Mouse (Mus musculus): ENCODE results near the gene Thap2.

Thap2 gene

GRCm38 (mm10) chr10:115354553-115354952 lies 29.7 kb downstream of the Thap2 start:
- DNase-seq: no peak

- DNase-seq: no peak
These were observed 33.3 kb downstream of the Thap2 start for GRCm38 (mm10) chr10:115350810-115351397.

GRCm38 (mm10) chr10:115349509-115349908 lies 34.7 kb downstream of the Thap2 start:
- no peak for DNase-seq

GRCm38 (mm10) chr10:115349029-115349428 lies 35.2 kb downstream of the Thap2 start:
- DNase-seq: no peak

- no peak for DNase-seq
These were observed 36.1 kb downstream of the Thap2 start for GRCm38 (mm10) chr10:115348131-115348530.

GRCm38 (mm10) chr10:115346444-115346843 lies 37.8 kb downstream of the Thap2 start:
- DNase-seq: no peak

- DNase-seq: no peak
These were observed 41.3 kb downstream of the Thap2 start for GRCm38 (mm10) chr10:115342771-115343425.

- DNase-seq: no peak
These were observed 44.4 kb downstream of the Thap2 start for GRCm38 (mm10) chr10:115339820-115340328.

GRCm38 (mm10) chr10:115336901-115337300 lies 47.3 kb downstream of the Thap2 start:
- no peak for DNase-seq

- no peak for DNase-seq
These were observed 50.7 kb downstream of the Thap2 start for GRCm38 (mm10) chr10:115333528-115333927.

GRCm38 (mm10) chr10:115332997-115333396 lies 51.2 kb downstream of the Thap2 start:
- no peak for DNase-seq

GRCm38 (mm10) chr10:115332420-115332952 lies 51.8 kb downstream of the Thap2 start:
- DNase-seq: no peak

GRCm38 (mm10) chr10:115329010-115329530 lies 55.2 kb downstream of the Thap2 start:
- no peak for DNase-seq

- DNase-seq: no peak
These were observed 55.7 kb downstream of the Thap2 start for GRCm38 (mm10) chr10:115328514-115328913.

- DNase-seq: peak; percentile 55
These were observed 60.9 kb downstream of the Thap2 start for GRCm38 (mm10) chr10:115323295-115323694.

GRCm38 (mm10) chr10:115321317-115322035 lies 62.8 kb downstream of the Thap2 start:
- DNase-seq: no peak
